Mouse (Mus musculus) gonadal fat pad, adult 2 months (tissue): ENCODE measurements at regions not wholly inside any gene's neighbourhood (a gene's known extent, or its start where the extent isn't known, plus 50 kb on each side); places are given as distances from the start of the nearest gene placed in this dataset.

ENCODE experiments used
- DNase-seq: peaks from one replicate; pipeline ENCODE4 v3.0.0-alpha.2; 2012; ENCODE audit warnings: low read depth

- DNase-seq: peak; percentile 97
These were observed 660.2 kb downstream of the Zfp706 start for GRCm38 (mm10) chr15:36347333-36347845.

- DNase-seq: no peak
These were observed 661.4 kb downstream of the Zfp706 start for GRCm38 (mm10) chr15:36346126-36346525.

GRCm38 (mm10) chr15:36345413-36345812 lies 662.2 kb downstream of the Zfp706 start:
- no peak for DNase-seq

GRCm38 (mm10) chr15:36339971-36340550 lies 667.5 kb downstream of the Zfp706 start:
- no peak for DNase-seq

- no peak for DNase-seq
These were observed 668.8 kb downstream of the Zfp706 start for GRCm38 (mm10) chr15:36338766-36339165.

GRCm38 (mm10) chr15:36336857-36337256 lies 670.7 kb downstream of the Zfp706 start:
- DNase-seq: no peak

GRCm38 (mm10) chr15:36335116-36335515 lies 672.5 kb downstream of the Zfp706 start:
- DNase-seq: no peak

GRCm38 (mm10) chr15:36334436-36335113 lies 673.0 kb downstream of the Zfp706 start:
- DNase-seq: no peak

GRCm38 (mm10) chr15:36333857-36334256 lies 673.7 kb downstream of the Zfp706 start:
- DNase-seq: no peak

- no peak for DNase-seq
These were observed 674.3 kb downstream of the Zfp706 start for GRCm38 (mm10) chr15:36333265-36333664.
